Mouse (Mus musculus): ENCODE results near the gene Tsc22d1. TPM values are rescaled to one million over a fixed set of nuclear protein-coding genes. Genes with fewer than 3 reads are reported as not detected.

Tsc22d1 gene
- polyA plus RNA-seq, 1 experiment from 2014 or later, result 323 TPM

DNA sequence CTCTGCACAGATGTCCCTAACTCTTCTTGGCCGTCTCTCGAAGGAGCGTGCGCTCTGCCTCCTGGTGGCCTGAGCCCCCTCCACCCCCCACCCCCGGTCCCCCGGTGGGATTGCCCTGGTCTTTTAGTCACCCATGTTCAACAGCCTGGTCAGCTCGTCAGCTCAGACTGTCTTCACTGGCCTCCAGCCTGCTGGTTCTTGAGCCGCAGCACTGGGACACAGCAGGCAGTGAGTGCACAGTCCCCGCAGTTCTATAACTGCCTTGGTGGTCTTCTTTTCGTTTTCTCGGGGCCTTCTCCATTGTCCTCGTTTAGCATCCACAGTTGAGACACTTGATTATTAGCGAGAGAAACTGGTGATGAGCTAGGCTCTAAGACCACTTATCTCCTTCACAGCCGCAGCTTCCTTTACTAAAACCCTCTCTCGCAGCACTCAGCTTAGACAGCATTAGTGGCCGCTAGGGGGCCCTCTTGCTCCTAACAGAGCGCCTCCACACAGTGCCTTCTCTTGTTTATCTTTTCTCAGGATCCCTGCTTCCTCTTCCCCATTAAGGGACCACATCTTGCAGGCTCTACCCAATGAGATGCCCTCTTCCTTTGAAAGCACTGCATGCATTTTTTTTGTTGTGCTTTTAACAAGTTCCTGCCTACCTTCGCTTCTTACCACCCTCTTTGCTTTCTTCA is 52.0 kb downstream of the Tsc22d1 start:
- no peak overlapping the region for H3K27ac ChIP-seq (ENCODE audit: poor library complexity, severe bottlenecking)
- peaks cover 6% of the 10 kb centered on the region; the same call in 1 of the 2 replicates for H3K36me3 ChIP-seq
- peak overlapping the region; percentile 44 for H3K4me2 ChIP-seq
- H3K9ac ChIP-seq, result no peak overlapping the region; the same call in 1 of the 2 replicates
- no peaks in the 10 kb centered on the region for H3K9me3 ChIP-seq (replicated peaks)
- peaks cover 24% of the 10 kb centered on the region for H3K4me1 ChIP-seq (replicated peaks)
- H3K4me3 ChIP-seq, result no peak overlapping the region
- ATAC-seq (ENCODE audit: insufficient number of reproducible peaks, low FRiP score), result no peak
- 29% methylated on average over 18 of the region's 18 CpGs for WGBS
- no peaks in the 10 kb centered on the region for H3K27me3 ChIP-seq (replicated peaks)

GRCm38 (mm10) chr14:76467932-76468331 is 53.2 kb downstream of the Tsc22d1 start:
- H3K4me3 ChIP-seq, result no peak overlapping the region
- H3K9ac ChIP-seq, result no peak overlapping the region
- no peaks in the 10 kb centered on the region for H3K9me3 ChIP-seq (replicated peaks)
- no peak overlapping the region for H3K4me2 ChIP-seq
- H3K36me3 ChIP-seq, result 0 out of 2 replicates have a peak, but pooled peaks cover 3% of the 10 kb centered on the region
- no peak for ATAC-seq (ENCODE audit: insufficient number of reproducible peaks, low FRiP score)
- peaks cover 35% of the 10 kb centered on the region for H3K4me1 ChIP-seq (replicated peaks)
- H3K27me3 ChIP-seq (replicated peaks), result no peaks in the 10 kb centered on the region
- WGBS, result 76% methylated on average over 11 of the region's 11 CpGs
- no peak overlapping the region for H3K27ac ChIP-seq (ENCODE audit: poor library complexity, severe bottlenecking)

GRCm38 (mm10) chr14:76471301-76471700 is 56.5 kb downstream of the Tsc22d1 start:
- peak overlapping the region; percentile 45; the same call in 1 of the 2 replicates for H3K4me2 ChIP-seq

DNA sequence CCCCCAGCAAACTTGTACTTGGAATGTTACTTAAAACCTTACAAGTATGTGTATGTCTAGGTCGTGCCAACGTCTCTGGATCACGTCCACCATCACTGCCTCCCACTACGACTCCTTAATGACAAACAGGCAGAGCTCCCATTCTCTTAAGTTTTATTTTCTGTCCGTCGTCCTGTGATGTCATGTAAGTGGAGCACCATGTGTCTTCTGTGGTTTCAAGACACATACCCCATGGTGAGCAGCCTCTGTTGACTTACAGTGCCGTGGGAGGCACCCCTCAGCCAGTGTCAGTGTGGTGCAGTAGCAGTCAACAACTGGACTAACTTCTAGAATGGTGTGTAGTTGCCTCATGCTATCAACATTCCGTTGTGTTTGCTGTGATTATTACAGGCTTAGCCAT is 57.7 kb downstream of the Tsc22d1 start:
- Histone ChIP-seq H3K9ac (no peak overlapping the region), H3K4me3 (no peak overlapping the region), H3K27ac (ENCODE audit: poor library complexity, severe bottlenecking) (no peak overlapping the region), H3K4me2 (no peak overlapping the region), H3K9me3 (replicated peaks) (no peaks in the 10 kb centered on the region), H3K4me1 (replicated peaks) (peaks cover 25% of the 10 kb centered on the region), H3K36me3 (0 out of 2 replicates have a peak, but pooled peaks cover 3% of the 10 kb centered on the region), H3K27me3 (replicated peaks) (no peaks in the 10 kb centered on the region)
- WGBS, result 55% methylated on average over 8 of the region's 8 CpGs
- ATAC-seq (ENCODE audit: insufficient number of reproducible peaks, low FRiP score), result no peak

More at GRCm38 (mm10) chr14:76471301-76471700, 56.5 kb downstream of the Tsc22d1 start:
- H3K4me3 ChIP-seq, result no peak overlapping the region
- peaks cover 28% of the 10 kb centered on the region for H3K4me1 ChIP-seq (replicated peaks)
- H3K9me3 ChIP-seq (replicated peaks), result no peaks in the 10 kb centered on the region
- no peak for ATAC-seq (ENCODE audit: insufficient number of reproducible peaks, low FRiP score)
- no peak overlapping the region for H3K27ac ChIP-seq (ENCODE audit: poor library complexity, severe bottlenecking)
- H3K9ac ChIP-seq, result no peak overlapping the region
- WGBS, result 68% methylated on average over 19 of the region's 19 CpGs
- H3K27me3 ChIP-seq (replicated peaks), result no peaks in the 10 kb centered on the region
- H3K36me3 ChIP-seq, result 0 out of 2 replicates have a peak, but pooled peaks cover 3% of the 10 kb centered on the region

- 10% methylated on average over 2 of the region's 2 CpGs for WGBS
- H3K36me3 ChIP-seq, result 0 out of 2 replicates have a peak, but pooled peaks cover 3% of the 10 kb centered on the region
- no peaks in the 10 kb centered on the region for H3K27me3 ChIP-seq (replicated peaks)
- no peak overlapping the region for H3K27ac ChIP-seq (ENCODE audit: poor library complexity, severe bottlenecking)
- H3K4me2 ChIP-seq, result no peak overlapping the region
- ATAC-seq (ENCODE audit: insufficient number of reproducible peaks, low FRiP score), result no peak
- no peak overlapping the region for H3K9ac ChIP-seq
- peaks cover 31% of the 10 kb centered on the region for H3K4me1 ChIP-seq (replicated peaks)
- H3K4me3 ChIP-seq, result no peak overlapping the region
- no peaks in the 10 kb centered on the region for H3K9me3 ChIP-seq (replicated peaks)
Measured at GRCm38 (mm10) chr14:76473404-76473803, 58.6 kb downstream of the Tsc22d1 start.

DNA sequence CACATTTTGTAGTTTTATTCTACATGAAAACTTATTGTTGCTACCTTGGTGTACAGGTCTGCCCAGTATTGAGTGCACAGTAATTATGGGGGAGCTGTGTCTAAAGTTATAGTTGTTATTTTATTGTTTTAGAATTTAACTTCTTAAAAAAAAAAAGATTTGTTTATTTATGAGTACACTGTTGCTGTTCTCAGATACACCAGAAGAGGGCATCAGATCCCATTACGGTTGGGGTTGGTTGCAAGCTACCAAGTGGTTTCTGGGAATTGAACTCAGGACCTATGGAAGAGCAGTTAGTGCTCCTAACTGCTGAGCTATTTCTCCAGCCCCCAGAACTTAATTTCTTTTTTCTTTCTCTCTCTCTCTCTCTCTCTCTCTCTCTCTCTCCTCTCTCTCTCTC is 59.4 kb downstream of the Tsc22d1 start:
- Histone ChIP-seq H3K4me1 (replicated peaks) (peaks cover 34% of the 10 kb centered on the region), H3K9me3 (replicated peaks) (no peaks in the 10 kb centered on the region), H3K9ac (no peak overlapping the region), H3K4me3 (no peak overlapping the region), H3K27me3 (replicated peaks) (no peaks in the 10 kb centered on the region), H3K4me2 (no peak overlapping the region), H3K36me3 (0 out of 2 replicates have a peak, but pooled peaks cover 3% of the 10 kb centered on the region), H3K27ac (ENCODE audit: poor library complexity, severe bottlenecking) (no peak overlapping the region)
- no peak for ATAC-seq (ENCODE audit: insufficient number of reproducible peaks, low FRiP score)
- WGBS, result 74% methylated on average over 1 of the region's 1 CpGs

- Histone ChIP-seq H3K9ac (no peak overlapping the region), H3K27me3 (replicated peaks) (no peaks in the 10 kb centered on the region), H3K4me1 (replicated peaks) (peaks cover 37% of the 10 kb centered on the region), H3K4me3 (no peak overlapping the region), H3K36me3 (no peaks in the 10 kb centered on the region), H3K27ac (ENCODE audit: poor library complexity, severe bottlenecking) (no peak overlapping the region), H3K9me3 (replicated peaks) (no peaks in the 10 kb centered on the region), H3K4me2 (no peak overlapping the region)
- ATAC-seq (ENCODE audit: insufficient number of reproducible peaks, low FRiP score), result no peak
- 31% methylated on average over 4 of the region's 4 CpGs for WGBS
Measured at GRCm38 (mm10) chr14:76476770-76477169, 62.0 kb downstream of the Tsc22d1 start.

GRCm38 (mm10) chr14:76478076-76478475 is 63.3 kb downstream of the Tsc22d1 start:
- Histone ChIP-seq H3K27me3 (replicated peaks) (no peaks in the 10 kb centered on the region), H3K9me3 (replicated peaks) (no peaks in the 10 kb centered on the region), H3K4me3 (no peak overlapping the region), H3K4me2 (no peak overlapping the region), H3K9ac (no peak overlapping the region), H3K4me1 (replicated peaks) (peaks cover 27% of the 10 kb centered on the region), H3K36me3 (no peaks in the 10 kb centered on the region), H3K27ac (ENCODE audit: poor library complexity, severe bottlenecking) (no peak overlapping the region)
- no peak for ATAC-seq (ENCODE audit: insufficient number of reproducible peaks, low FRiP score)
- 69% methylated on average over 2 of the region's 2 CpGs for WGBS

- peaks cover 27% of the 10 kb centered on the region for H3K4me1 ChIP-seq (replicated peaks)
- no peak overlapping the region for H3K4me3 ChIP-seq
- H3K36me3 ChIP-seq, result no peaks in the 10 kb centered on the region
- no peak overlapping the region; the same call in 1 of the 2 replicates for H3K4me2 ChIP-seq
- no peaks in the 10 kb centered on the region for H3K27me3 ChIP-seq (replicated peaks)
- peak; percentile 67 for ATAC-seq (ENCODE audit: insufficient number of reproducible peaks, low FRiP score)
- no peak overlapping the region for H3K27ac ChIP-seq (ENCODE audit: poor library complexity, severe bottlenecking)
- H3K9ac ChIP-seq, result no peak overlapping the region
- 38% methylated on average over 6 of the region's 6 CpGs for WGBS
- no peaks in the 10 kb centered on the region for H3K9me3 ChIP-seq (replicated peaks)
Measured at GRCm38 (mm10) chr14:76478616-76479015, 63.9 kb downstream of the Tsc22d1 start.

DNA sequence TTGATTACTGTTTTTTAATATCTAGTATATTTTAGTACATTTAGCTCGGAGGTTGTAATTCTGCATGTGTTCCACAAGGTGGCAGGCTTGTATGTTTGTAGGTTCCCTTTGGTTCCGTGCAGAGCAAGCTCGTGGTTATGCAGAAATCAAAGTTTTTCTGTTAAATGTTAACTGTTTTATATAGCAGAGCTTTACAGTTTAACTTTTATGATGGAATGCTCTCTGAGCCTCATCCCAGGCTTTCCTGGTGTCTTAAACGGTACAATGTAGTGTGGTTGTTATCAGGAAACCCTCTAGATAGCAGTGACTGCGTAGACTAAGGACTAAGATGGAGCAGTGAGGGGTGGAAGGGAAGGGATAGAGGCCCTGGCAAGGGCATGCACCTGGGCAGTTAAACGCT is 65.1 kb downstream of the Tsc22d1 start:
- 19% methylated on average over 6 of the region's 6 CpGs for WGBS

DNA sequence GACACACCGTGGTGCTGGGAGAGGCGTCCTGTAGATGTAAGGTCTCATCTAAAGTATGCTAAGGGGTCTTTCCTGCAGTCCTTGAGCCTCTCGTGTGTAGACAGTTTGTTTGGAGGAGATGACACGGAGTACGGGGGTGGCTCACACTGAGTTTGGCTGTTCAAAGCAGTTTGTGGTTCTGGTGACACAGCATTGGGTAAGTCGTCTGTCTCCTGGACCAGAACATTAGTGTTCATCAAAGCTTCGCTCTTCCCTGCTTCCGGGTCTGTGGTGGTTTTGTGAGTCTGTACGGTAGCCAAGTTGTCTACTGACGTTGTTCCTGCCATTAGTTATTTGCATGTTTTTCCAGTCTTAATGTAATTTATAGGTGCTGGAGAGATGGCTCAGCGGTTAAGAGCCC is 65.7 kb downstream of the Tsc22d1 start:
- Histone ChIP-seq H3K4me2 (no peak overlapping the region), H3K27ac (ENCODE audit: poor library complexity, severe bottlenecking) (no peak overlapping the region), H3K4me3 (no peak overlapping the region), H3K4me1 (replicated peaks) (peaks cover 27% of the 10 kb centered on the region), H3K27me3 (replicated peaks) (no peaks in the 10 kb centered on the region), H3K9ac (no peak overlapping the region), H3K36me3 (no peaks in the 10 kb centered on the region), H3K9me3 (replicated peaks) (no peaks in the 10 kb centered on the region)
- WGBS, result 84% methylated on average over 11 of the region's 11 CpGs
- ATAC-seq (ENCODE audit: insufficient number of reproducible peaks, low FRiP score), result no peak

More for the DNA sequence above, 65.1 kb downstream of the Tsc22d1 start:
- Histone ChIP-seq H3K9ac (no peak overlapping the region), H3K4me3 (no peak overlapping the region), H3K4me1 (replicated peaks) (peaks cover 27% of the 10 kb centered on the region), H3K27me3 (replicated peaks) (no peaks in the 10 kb centered on the region), H3K4me2 (peak overlapping the region; percentile 52), H3K36me3 (no peaks in the 10 kb centered on the region), H3K9me3 (replicated peaks) (no peaks in the 10 kb centered on the region), H3K27ac (ENCODE audit: poor library complexity, severe bottlenecking) (no peak overlapping the region)
- ATAC-seq (ENCODE audit: insufficient number of reproducible peaks, low FRiP score), result no peak

Measured in heart, embryonic 12.5 days (tissue).